Mouse (Mus musculus): ENCODE measurements around the gene Hmgcr. TPM values are rescaled to one million over a fixed set of nuclear protein-coding genes. Genes with fewer than 3 reads are reported as not detected.
A peak's percentile ranks its signal among the peaks of the same experiment; 100 is the strongest.

Hmgcr gene
- polyA plus RNA-seq, 1 experiment from 2014 or later = 26.5 TPM

GRCm38 (mm10) chr13:96681088-96681620 lies 10.4 kb upstream of the Hmgcr start:
- ATAC-seq (no peak), DNase-seq (no peak)
- no peaks in the 10 kb centered on the region for H3K27me3 ChIP-seq (ENCODE audit: insufficient read depth, low read length)
- H3K4me1 ChIP-seq (ENCODE audit: insufficient read depth) = peaks cover 6% of the 10 kb centered on the region
- no peak overlapping the region for H3K9ac ChIP-seq (replicated peaks)
- H3K9me3 ChIP-seq (ENCODE audit: low read length) = no peaks in the 10 kb centered on the region
- no peaks in the 10 kb centered on the region for H3K36me3 ChIP-seq (replicated peaks; ENCODE audit: insufficient read depth, low read length)
- H3K27ac ChIP-seq (ENCODE audit: low read depth) = no peak overlapping the region
- no peak overlapping the region for H3K4me2 ChIP-seq (ENCODE audit: low read depth, low read length)
- H3K4me3 ChIP-seq (ENCODE audit: low read depth, low read length) = no peak overlapping the region
- TF ChIP-seq CTCF (IDR thresholded peaks at IDR 0.05; ENCODE audit: low read depth) = no peak
- TF ChIP-seq EP300 (IDR thresholded peaks at IDR 0.05; ENCODE audit: low read depth) = no peak

DNA sequence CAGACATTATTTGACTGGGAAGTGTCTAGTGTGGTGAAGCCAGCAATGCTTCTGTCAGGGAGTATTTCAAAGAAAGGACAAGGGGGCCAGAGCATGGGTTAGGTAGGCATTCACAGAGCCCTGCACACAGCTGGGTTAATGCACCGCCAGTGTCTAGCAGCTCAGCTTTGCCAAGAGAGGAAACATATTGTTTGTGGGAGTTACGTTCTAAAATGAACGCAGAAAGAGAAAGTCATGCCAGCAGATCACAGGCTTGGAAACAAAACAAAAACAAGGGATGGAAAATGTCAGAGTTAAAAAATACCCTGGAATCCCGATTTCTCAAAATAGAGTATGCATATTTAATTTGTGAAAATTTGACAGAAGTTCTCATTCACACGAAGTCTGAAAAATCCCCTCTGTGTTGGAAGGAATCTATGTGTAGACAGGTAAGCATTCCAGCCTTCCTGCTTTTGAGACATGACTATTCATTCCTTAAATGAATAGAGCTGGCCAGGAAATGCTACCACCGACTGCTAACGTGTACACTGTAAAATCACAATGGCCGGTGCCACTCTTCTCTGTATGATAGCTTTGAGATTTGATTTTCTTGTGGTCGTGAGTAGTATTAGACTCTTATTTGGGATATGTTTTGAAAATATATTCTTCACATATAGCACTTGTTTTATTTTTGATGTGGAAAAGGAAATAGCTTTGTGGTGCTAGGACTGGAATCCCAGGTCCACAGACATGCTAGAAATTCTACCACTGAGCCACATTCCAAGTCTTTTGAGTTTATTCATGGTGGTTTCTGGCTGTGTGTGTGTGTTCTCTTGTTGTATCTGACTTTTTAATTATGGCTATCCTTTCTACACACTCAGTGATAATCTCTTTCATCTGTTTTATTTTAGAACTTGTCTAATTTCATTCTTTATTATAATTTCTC lies 9.7 kb upstream of the Hmgcr start:
- ATAC-seq (no peak), DNase-seq (no peak)
- no peaks in the 10 kb centered on the region for H3K27me3 ChIP-seq (ENCODE audit: insufficient read depth, low read length)
- no peaks in the 10 kb centered on the region for H3K9me3 ChIP-seq (ENCODE audit: low read length)
- no peak overlapping the region for H3K4me3 ChIP-seq (ENCODE audit: low read depth, low read length)
- H3K4me2 ChIP-seq (ENCODE audit: low read depth, low read length) = no peak overlapping the region
- no peaks in the 10 kb centered on the region for H3K36me3 ChIP-seq (replicated peaks; ENCODE audit: insufficient read depth, low read length)
- H3K27ac ChIP-seq (ENCODE audit: low read depth) = no peak overlapping the region
- no peak overlapping the region for H3K9ac ChIP-seq (replicated peaks)
- peaks cover 6% of the 10 kb centered on the region for H3K4me1 ChIP-seq (ENCODE audit: insufficient read depth)
- TF ChIP-seq CTCF (IDR thresholded peaks at IDR 0.05; ENCODE audit: low read depth) (no peak), EP300 (IDR thresholded peaks at IDR 0.05; ENCODE audit: low read depth) (no peak)
- WGBS (ENCODE audit: insufficient replicate concordance) = 72% methylated on average over 9 of the region's 9 CpGs

DNA sequence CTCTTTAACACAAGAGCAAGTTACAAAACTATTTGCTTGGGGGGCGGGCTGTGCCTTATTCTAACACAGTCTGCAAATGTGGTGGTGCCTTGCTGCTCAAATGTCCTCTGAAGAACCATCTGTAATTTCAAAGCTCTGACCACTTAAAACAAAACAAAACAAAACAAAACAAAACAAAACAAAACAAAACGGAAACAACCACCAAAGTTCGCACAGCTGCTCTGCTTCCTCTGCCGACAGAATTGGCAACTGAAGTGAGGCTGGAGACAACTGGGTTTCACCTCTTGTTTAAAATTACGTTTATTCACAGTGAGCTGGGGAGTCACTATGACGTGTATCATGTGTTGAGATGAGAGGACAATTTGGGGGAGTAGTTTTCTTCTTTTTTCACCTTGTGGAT lies 7.9 kb upstream of the Hmgcr start:
- Histone ChIP-seq H3K36me3 (replicated peaks; ENCODE audit: insufficient read depth, low read length) (no peaks in the 10 kb centered on the region), H3K27ac (ENCODE audit: low read depth) (no peak overlapping the region), H3K4me2 (ENCODE audit: low read depth, low read length) (no peak overlapping the region), H3K4me3 (ENCODE audit: low read depth, low read length) (no peak overlapping the region), H3K27me3 (ENCODE audit: insufficient read depth, low read length) (no peaks in the 10 kb centered on the region), H3K4me1 (ENCODE audit: insufficient read depth) (peaks cover 6% of the 10 kb centered on the region), H3K9me3 (ENCODE audit: low read length) (no peaks in the 10 kb centered on the region), H3K9ac (replicated peaks) (no peak overlapping the region)
- ATAC-seq = no peak
- no peak for DNase-seq
- TF ChIP-seq CTCF (IDR thresholded peaks at IDR 0.05; ENCODE audit: low read depth) = no peak
- 68% methylated on average over 6 of the region's 6 CpGs for WGBS (ENCODE audit: insufficient replicate concordance)

DNA sequence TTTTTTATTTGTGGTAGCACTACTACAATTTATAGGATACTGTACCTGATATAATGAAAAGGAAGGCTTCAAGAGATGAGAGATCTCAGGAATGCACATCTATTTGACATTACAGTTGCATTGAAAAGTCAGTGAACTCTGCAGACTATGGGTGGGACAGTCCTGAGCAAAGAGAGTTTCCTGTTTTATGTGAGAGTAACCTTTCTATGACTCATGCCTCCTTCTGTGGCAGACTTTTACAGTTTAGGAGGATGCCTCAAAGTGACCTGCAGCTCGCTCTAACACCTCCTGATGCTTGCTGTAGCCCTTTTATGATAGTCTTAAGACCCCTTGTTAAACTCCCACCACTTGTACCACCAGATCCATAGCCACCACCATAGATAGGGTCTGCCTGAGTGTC lies 6.3 kb upstream of the Hmgcr start:
- H3K27me3 ChIP-seq (ENCODE audit: insufficient read depth, low read length) = no peaks in the 10 kb centered on the region
- H3K4me2 ChIP-seq (ENCODE audit: low read depth, low read length) = no peak overlapping the region
- no peak overlapping the region for H3K9ac ChIP-seq (replicated peaks)
- no peak for TF ChIP-seq EP300 (IDR thresholded peaks at IDR 0.05; ENCODE audit: low read depth)
- no peak for TF ChIP-seq CTCF (IDR thresholded peaks at IDR 0.05; ENCODE audit: low read depth)
- no peak overlapping the region for H3K27ac ChIP-seq (ENCODE audit: low read depth)
- peaks cover 6% of the 10 kb centered on the region for H3K4me1 ChIP-seq (ENCODE audit: insufficient read depth)
- DNase-seq = no peak
- H3K36me3 ChIP-seq (replicated peaks; ENCODE audit: insufficient read depth, low read length) = no peaks in the 10 kb centered on the region
- WGBS (ENCODE audit: insufficient replicate concordance) = 77% methylated on average over 1 of the region's 1 CpGs
- H3K4me3 ChIP-seq (ENCODE audit: low read depth, low read length) = no peak overlapping the region
- ATAC-seq = no peak
- H3K9me3 ChIP-seq (ENCODE audit: low read length) = no peaks in the 10 kb centered on the region

GRCm38 (mm10) chr13:96675756-96676155 lies 5.0 kb upstream of the Hmgcr start:
- TF ChIP-seq CTCF (IDR thresholded peaks at IDR 0.05; ENCODE audit: low read depth) = no peak
- no peak for TF ChIP-seq EP300 (IDR thresholded peaks at IDR 0.05; ENCODE audit: low read depth)
- 77% methylated on average over 6 of the region's 6 CpGs for WGBS (ENCODE audit: insufficient replicate concordance)
- peaks cover 15% of the 10 kb centered on the region for H3K4me1 ChIP-seq (ENCODE audit: insufficient read depth)
- H3K4me2 ChIP-seq (ENCODE audit: low read depth, low read length) = no peak overlapping the region
- no peaks in the 10 kb centered on the region for H3K27me3 ChIP-seq (ENCODE audit: insufficient read depth, low read length)
- no peaks in the 10 kb centered on the region for H3K9me3 ChIP-seq (ENCODE audit: low read length)
- H3K4me3 ChIP-seq (ENCODE audit: low read depth, low read length) = no peak overlapping the region
- DNase-seq (no peak), ATAC-seq (no peak)
- H3K9ac ChIP-seq (replicated peaks) = no peak overlapping the region
- H3K27ac ChIP-seq (ENCODE audit: low read depth) = no peak overlapping the region
- H3K36me3 ChIP-seq (replicated peaks; ENCODE audit: insufficient read depth, low read length) = no peaks in the 10 kb centered on the region

DNA sequence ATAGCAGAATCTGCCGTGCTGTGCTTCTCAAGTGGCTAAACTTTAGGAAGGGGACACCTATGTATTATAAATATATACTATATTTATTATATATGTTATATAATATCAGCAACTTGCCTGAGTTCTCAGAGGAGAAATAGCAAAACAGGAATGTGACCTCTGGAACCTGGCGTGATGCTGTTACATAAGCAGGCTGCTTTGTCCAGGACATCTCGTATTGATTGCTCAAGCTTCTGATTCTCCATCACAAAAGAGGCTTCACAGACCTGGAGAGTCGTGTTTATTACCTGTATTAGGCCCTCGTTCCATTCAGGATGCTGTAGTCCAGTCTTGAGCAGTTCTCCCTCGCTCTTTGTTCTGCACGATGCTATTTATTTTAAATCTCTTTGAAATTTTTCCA lies 3.1 kb upstream of the Hmgcr start:
- no peaks in the 10 kb centered on the region for H3K36me3 ChIP-seq (replicated peaks; ENCODE audit: insufficient read depth, low read length)
- 64% methylated on average over 7 of the region's 7 CpGs for WGBS (ENCODE audit: insufficient replicate concordance)
- peak overlapping the region; percentile 58; the same call in 1 of the 2 replicates for H3K27ac ChIP-seq (ENCODE audit: low read depth)
- no peak for DNase-seq
- no peak overlapping the region for H3K4me2 ChIP-seq (ENCODE audit: low read depth, low read length)
- H3K4me1 ChIP-seq (ENCODE audit: insufficient read depth) = peaks cover 22% of the 10 kb centered on the region
- no peaks in the 10 kb centered on the region for H3K27me3 ChIP-seq (ENCODE audit: insufficient read depth, low read length)
- no peak for ATAC-seq
- no peak overlapping the region for H3K4me3 ChIP-seq (ENCODE audit: low read depth, low read length)
- TF ChIP-seq CTCF (IDR thresholded peaks at IDR 0.05; ENCODE audit: low read depth) (no peak), EP300 (IDR thresholded peaks at IDR 0.05; ENCODE audit: low read depth) (no peak)
- H3K9ac ChIP-seq (replicated peaks) = no peak overlapping the region
- no peaks in the 10 kb centered on the region for H3K9me3 ChIP-seq (ENCODE audit: low read length)

Data from liver, postnatal 0 days (tissue).